Mouse (Mus musculus) monocyte, adult 5-6 weeks (primary cell): ENCODE measurements around the gene Tirap. TPM values are rescaled to one million over a fixed set of nuclear protein-coding genes. Genes with fewer than 3 reads are reported as not detected.
"Not testable (repeated sequence)": the region's sequence is repeated elsewhere in the genome, so short reads cannot be mapped to it uniquely, and the experiment has no call there.

Source experiments
- ATAC-seq: fragments of 153-309, 156-312 bp; replicated peaks from 2 replicates; pipeline ENCODE4 v1.8.0; 2017; ENCODE audit warnings: mild to moderate bottlenecking; ENCODE audit not compliant: low TSS enrichment, insufficient number of reproducible peaks, severe bottlenecking, poor library complexity, low FRiP score
- total RNA-seq: library from RNA; stranded (forward); fragments of 200-1000, 200-491, 200-594 nt; gene quantifications from 3 replicates; pipeline ENCODE4 v1.2.3, GENCODE M21; 2017

Tirap gene
- total RNA-seq, 1 experiment from 2014 or later: 9.9 TPM

DNA sequence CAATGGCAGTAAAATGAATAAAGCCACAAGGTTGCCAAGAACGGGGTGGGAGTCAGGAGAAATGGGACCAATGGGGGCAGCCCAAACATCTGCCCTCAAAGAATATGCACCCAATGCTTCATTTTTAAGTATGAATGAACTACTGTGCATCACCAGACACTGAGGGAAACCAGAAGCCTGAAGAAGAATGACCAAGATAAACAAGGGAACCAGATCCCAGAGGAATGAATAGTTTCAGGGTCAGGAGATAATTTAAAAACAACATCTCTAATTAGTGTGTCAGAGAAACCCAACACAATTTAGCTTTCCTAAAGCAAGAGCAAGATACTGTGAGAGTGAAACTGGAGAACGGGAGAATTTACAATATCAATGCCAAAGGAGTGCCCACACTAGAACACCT lies 39.4 kb downstream of the Tirap start:
- no peak for ATAC-seq

DNA sequence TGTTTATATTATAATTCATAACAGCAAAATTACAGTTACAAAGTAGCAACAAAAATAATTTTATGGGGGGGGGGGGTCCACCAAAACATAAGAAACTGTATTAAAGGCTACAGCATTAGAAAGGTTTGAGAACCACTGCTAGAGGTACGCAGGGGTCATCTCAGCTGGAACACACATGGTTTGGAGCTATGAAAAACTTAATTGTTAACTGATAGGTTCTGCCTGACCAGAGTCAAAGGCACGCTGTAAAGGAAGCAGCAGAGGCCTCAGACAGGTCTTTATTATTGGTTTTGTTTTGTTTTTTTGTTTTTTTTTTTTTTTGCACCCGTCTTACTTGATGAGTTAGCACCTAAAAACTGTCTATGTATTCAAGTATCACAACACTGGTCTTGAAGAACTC lies 41.6 kb downstream of the Tirap start:
- no peak for ATAC-seq

DNA sequence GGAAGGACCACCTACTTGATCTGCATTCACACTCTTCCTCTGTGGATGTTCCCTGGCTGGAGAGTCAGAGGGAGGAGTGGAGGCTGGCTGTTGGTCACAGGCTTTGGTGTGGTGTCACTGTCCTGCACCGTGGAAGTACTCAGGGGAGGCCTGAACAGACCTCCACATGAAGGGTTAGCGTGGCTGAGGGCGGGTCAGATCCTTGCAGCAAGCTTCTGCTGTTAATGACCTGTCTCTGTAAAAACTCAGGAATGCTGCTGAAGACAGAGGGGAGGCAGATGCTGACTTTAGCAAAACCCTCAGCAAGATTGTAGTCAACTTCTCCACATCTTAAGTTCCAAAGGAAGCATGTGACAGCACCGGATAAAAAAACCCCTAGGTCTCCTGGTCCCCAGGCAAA lies 43.2 kb downstream of the Tirap start:
- ATAC-seq: no peak

DNA sequence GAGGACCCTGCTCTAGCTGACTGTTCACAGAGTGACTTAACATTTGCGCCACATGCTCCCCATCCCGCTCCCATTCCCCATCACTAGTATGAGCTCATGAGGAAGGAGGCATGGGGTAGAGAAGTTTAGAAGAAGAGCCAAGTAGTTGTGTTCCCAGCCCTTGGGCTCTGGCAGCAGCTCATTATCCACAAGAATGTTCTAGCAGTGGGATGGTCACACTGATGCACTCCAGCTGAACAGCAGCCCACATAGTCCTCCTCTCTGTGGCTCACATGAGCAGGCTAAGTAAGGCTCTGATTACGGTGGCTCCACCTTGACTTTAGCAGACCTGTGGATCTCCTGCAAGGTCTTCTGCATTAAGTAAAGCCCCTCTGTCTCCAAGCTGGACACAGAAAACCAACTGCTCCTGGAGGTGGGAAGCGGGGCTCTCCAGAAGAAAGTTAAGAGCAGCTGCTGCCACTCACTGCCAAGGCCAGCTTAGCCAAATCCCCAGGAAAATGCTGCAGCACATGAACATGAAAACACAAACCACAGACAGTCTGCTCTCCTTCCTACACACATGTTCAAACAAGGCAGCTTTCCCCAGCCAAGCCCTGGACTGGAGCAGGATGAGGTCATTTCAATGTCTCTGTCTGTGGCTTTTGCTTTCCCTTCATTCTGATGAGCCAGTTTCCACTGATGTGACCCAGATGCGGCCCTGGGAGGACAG lies 43.9 kb downstream of the Tirap start:
- ATAC-seq: no peak

DNA sequence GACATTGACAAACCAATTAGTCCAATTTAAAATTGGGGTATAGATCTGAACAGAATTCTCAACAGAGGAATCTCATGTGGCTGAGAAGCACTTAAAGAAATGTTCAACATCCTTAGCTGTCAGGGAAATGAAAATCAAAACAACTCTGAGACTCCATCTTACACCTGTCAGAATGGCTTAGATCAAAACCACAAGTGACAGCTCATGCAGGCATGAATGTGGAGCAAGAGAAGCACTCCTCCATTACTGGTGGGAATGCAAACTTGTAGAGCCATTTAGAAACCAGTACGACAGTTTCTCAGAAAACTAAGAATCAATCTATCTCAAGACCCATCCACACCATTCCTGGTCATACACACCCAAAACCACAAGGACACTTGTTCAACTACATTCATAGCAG lies 47.2 kb downstream of the Tirap start:
- ATAC-seq: no peak

DNA sequence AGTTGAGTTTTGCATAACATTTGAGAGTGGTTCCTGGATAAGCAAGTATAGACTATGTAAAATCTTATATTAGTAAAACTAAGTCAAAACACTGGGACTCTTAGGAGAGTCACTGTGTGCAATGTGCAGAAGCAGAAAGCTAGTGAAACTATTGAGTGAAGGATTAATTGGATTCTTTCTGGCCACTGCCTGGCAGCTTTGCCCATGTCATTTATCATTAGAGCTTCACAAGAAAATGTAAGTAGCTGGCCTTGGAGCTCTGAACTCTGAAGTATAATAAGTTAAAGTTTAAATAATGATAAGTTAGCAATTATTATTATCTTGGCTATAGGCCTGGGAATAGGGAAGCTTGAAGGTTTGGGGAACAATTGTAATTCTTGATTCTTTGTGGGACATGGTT lies 51.3 kb downstream of the Tirap start:
- not testable (repeated sequence) for ATAC-seq

DNA sequence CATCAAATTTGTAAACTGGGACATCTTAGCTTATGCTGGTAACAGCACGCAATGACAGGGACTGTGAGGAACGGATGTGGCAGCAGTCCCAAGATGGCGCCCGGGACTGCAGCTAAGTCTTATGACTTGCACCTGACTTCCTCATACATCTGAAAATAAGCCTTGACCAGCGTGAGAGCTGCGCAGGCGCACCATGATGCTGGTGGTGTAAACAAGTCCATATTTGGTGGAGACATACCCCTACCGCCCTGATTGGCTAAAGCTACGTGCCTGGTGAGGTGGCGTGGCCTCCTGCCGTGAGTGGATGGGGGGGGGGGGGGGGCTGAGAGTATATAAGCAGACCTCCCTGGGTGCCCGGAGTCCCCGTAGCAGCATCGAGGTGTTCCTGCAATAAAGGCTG lies 52.8 kb downstream of the Tirap start:
- not testable (repeated sequence) for ATAC-seq

DNA sequence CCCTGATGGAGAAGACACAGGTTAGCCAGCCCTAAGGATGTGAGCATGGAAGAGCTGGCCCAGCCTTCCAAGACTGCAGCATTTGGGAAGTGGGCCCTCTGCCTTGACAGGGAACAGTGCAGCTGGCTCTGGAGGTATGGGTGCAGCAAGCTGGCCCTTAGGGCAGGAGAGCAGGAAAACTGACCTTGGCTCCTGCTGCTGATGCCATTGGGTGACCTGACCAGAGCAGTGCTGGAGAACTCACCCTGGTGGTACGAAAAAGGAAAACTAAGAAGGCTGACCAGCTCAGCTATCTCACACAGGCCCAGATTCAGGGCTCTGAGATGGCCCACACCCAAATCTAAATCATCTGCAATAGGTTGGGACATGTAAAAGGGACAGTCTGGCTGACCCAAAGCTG lies 54.3 kb downstream of the Tirap start:
- ATAC-seq: no peak

DNA sequence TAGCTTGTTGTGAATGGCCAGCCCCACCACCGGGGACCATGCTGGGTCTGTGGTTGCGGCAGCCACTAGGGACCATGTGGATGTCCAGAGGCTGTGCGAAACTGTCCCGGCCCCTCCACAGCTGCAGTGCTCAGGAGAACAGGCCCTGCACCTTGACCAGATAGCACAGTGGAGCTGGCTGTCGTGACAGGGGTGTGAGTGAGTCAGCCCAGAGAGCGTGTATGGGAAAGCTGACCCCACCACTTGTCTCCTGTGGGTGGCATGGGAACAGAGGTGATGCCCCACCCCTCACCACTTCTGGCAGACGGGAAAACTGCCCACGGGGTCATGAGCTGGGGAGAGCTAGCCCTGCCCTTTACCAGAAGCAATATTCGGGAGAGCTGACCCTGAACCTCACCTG lies 55.0 kb downstream of the Tirap start:
- ATAC-seq: no peak

DNA sequence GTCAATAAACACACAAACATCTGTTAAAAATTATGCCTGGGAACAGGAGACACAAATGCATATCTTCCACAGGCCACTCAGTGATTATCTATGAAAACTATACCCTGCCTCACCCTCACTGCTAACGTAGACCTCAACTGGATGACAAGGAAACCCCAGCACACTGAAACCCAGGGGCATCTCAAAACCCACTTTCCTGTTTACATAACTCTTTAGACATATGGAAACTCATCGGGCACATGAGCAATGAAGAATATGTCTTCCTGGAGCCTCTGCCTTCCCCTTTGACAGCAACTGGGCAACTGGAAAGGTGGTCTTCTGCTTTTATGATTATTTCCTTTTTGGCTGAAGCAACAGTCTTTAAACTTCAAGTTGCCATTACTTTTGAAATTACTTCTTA lies 57.9 kb downstream of the Tirap start:
- no peak for ATAC-seq

DNA sequence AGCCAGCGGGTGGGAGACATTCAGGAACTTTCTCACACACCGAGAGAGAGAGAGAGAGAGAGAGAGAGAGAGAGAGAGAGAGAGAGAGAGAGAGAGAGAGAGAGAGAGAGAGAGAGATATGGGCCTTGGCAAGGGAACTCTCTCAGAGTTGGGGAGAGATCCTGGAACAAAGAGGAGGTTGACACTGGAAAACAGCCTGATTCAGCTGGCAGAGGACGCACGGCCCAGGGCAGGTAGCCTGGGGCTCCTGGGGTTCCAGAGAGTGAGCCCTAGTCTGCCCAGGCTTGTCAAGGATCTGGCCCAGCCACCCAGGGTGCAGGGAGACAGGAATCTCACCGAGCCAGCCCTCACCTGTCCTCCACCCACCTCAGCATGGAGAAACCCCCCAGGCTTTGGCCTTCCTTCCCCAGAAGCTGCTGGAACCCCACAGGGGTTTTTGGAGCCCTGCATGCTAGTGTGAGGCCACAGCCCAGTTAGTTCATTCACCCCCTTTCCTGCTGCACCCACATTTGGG lies 60.8 kb downstream of the Tirap start:
- no peak for ATAC-seq

DNA sequence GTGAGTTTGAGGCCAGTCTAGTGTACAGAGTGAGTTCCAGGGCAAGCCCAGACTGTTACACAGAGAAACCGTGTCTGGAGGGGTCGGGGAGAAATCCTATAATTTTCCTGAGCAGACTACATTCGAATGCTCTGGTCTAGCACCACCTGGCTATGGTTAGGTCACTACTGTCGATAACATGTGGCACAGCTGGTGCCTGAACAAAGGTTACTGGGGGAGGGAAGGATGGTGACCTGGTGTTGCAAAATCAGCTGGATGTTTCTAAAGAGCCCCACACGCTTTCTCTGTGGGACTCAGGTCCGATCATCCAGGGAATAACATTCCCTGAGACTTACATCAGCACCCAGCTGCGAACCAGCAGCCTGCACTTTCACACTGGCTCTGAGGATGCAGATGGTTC lies 62.1 kb downstream of the Tirap start:
- no peak for ATAC-seq

DNA sequence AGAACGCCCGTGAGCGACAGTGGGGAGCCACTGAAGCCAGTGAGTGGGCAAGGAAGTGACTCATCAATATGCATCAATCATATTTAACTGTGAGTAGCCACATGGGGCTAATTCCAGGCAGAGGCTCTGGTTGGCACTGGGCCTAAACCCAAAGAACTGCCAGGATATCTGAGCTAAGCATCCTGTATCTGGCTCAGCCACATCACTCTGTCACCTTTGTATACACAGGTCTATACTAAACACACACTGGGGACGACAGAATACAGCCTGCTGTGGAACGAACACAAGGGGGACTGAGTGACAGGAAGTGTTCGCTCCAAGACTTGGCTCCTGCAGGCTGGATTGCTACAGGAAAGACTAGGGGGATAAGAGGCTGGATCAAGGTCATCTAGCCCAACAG lies 64.5 kb downstream of the Tirap start:
- no peak for ATAC-seq

Other genes starting within 250 kb of the Tirap start
- gene St3gal4, start 81.0 kb downstream of the Tirap start, total RNA-seq: 110 to 141 TPM (median 113 TPM) in 3 replicates
- gene Dcps, start 24.2 kb downstream of the Tirap start, total RNA-seq: 22.0 to 26.1 TPM (median 25.5 TPM) in 3 replicates
- gene Srpr, start 116 bp downstream of the Tirap start, total RNA-seq: 44.4 to 75.2 TPM (median 54.0 TPM) in 3 replicates
- gene Foxred1, start 10.8 kb upstream of the Tirap start, total RNA-seq: 33.0 to 49.7 TPM (median 42.1 TPM) in 3 replicates
- gene Fam118b, start 67.5 kb upstream of the Tirap start, total RNA-seq: 8.1 to 19.4 TPM (median 15.3 TPM) in 3 replicates
- gene Rpusd4, start 67.6 kb upstream of the Tirap start, total RNA-seq: 11.6 to 17.8 TPM (median 12.7 TPM) in 3 replicates
- gene Cdon, start 220.8 kb upstream of the Tirap start, total RNA-seq: 0.19 to 0.68 TPM in 2 of 3 replicates, not detected in the other